Mouse (Mus musculus) cerebellum, adult 2 months (tissue): ENCODE results near the gene Amh.

ENCODE experiments used
- CTCF ChIP-seq: fragments of 200-500 bp; IDR thresholded peaks from 2 replicates; pipeline ENCODE4 v1.5.1; 2011; ENCODE audit warnings: low read depth, mild to moderate bottlenecking, control low read depth, low read length, moderate library complexity, borderline replicate concordance; ENCODE audit not compliant: insufficient read depth
- POLR2A ChIP-seq: fragments of 200-500 bp; IDR thresholded peaks from 2 replicates; pipeline ENCODE4 v1.6.1; 2011; ENCODE audit warnings: low read length, control low read depth, borderline replicate concordance; ENCODE audit not compliant: insufficient read depth

GRCm38 (mm10) chr10:80785963-80786362 is 19.1 kb upstream of the Amh start:
- TF ChIP-seq CTCF (no peak), POLR2A (no peak)
